Mouse (Mus musculus) urinary bladder, postnatal 25 days (tissue): ENCODE measurements at regions not wholly inside any gene's neighbourhood (a gene's known extent, or its start where the extent isn't known, plus 50 kb on each side); places are given as distances from the start of the nearest gene placed in this dataset.

Experiments
- DNase-seq: peaks from one replicate; pipeline ENCODE4 v3.0.0; 2022; ENCODE audit warnings: low spot score

- no peak for DNase-seq
These were observed 70.3 kb downstream of the Matn1 start for GRCm38 (mm10) chr4:131014301-131015081.

- no peak for DNase-seq
These were observed 71.0 kb downstream of the Matn1 start for GRCm38 (mm10) chr4:131015156-131015555.

- DNase-seq = no peak
These were observed 79.4 kb downstream of the Matn1 start for GRCm38 (mm10) chr4:131023601-131024000.

- no peak for DNase-seq
These were observed 92.1 kb downstream of the Matn1 start for GRCm38 (mm10) chr4:131036292-131036691.

- DNase-seq = no peak
These were observed 93.0 kb downstream of the Matn1 start for GRCm38 (mm10) chr4:131037179-131037578.

GRCm38 (mm10) chr4:131039686-131040085 lies 95.5 kb downstream of the Matn1 start:
- no peak for DNase-seq

- no peak for DNase-seq
These were observed 97.0 kb downstream of the Matn1 start for GRCm38 (mm10) chr4:131041210-131041609.

GRCm38 (mm10) chr4:131046101-131046500 lies 101.9 kb downstream of the Matn1 start:
- DNase-seq = no peak

- no peak for DNase-seq
These were observed 102.9 kb downstream of the Matn1 start for GRCm38 (mm10) chr4:131046969-131047650.

GRCm38 (mm10) chr4:131056293-131056692 lies 112.1 kb downstream of the Matn1 start:
- DNase-seq = no peak

- no peak for DNase-seq
These were observed 115.4 kb downstream of the Matn1 start for GRCm38 (mm10) chr4:131059572-131059971.

- no peak for DNase-seq
These were observed 116.1 kb downstream of the Matn1 start for GRCm38 (mm10) chr4:131060191-131060680.

GRCm38 (mm10) chr4:131060706-131061105 lies 116.5 kb downstream of the Matn1 start:
- no peak for DNase-seq

- DNase-seq = no peak
These were observed 118.4 kb downstream of the Matn1 start for GRCm38 (mm10) chr4:131062592-131062991.

- DNase-seq = no peak
These were observed 122.2 kb downstream of the Matn1 start for GRCm38 (mm10) chr4:131066186-131066939.

GRCm38 (mm10) chr4:131070566-131070965 lies 126.4 kb downstream of the Matn1 start:
- DNase-seq = no peak

- no peak for DNase-seq
These were observed 128.4 kb downstream of the Matn1 start for GRCm38 (mm10) chr4:131072623-131073022.

GRCm38 (mm10) chr4:131073420-131073819 lies 129.2 kb downstream of the Matn1 start:
- no peak for DNase-seq

GRCm38 (mm10) chr4:131075326-131075932 lies 131.2 kb downstream of the Matn1 start:
- no peak for DNase-seq

GRCm38 (mm10) chr4:131076628-131077027 lies 132.4 kb downstream of the Matn1 start:
- no peak for DNase-seq

- DNase-seq = no peak
These were observed 135.9 kb downstream of the Matn1 start for GRCm38 (mm10) chr4:131080113-131080512.

GRCm38 (mm10) chr4:131083405-131083804 lies 139.2 kb downstream of the Matn1 start:
- no peak for DNase-seq
